Mouse (Mus musculus) thymus, adult 2 months (tissue): ENCODE data around the gene Acyp1. TPM values are rescaled to one million over a fixed set of nuclear protein-coding genes. Genes with fewer than 3 reads are reported as not detected.
"Not testable (repeated sequence)": the region's sequence is repeated elsewhere in the genome, so short reads cannot be mapped to it uniquely, and the experiment has no call there.

Experiments
- DNase-seq: peaks from one replicate; pipeline ENCODE4 v3.0.0; 2021
- H3K27ac ChIP-seq: fragments of 200-500 bp; 2 replicates; pipeline ENCODE4 v1.5.1; 2012; ENCODE audit warnings: low read length, control low read depth; ENCODE audit not compliant: control insufficient read depth, insufficient read depth
- H3K27me3 ChIP-seq: fragments of 200-500 bp; 2 replicates; pipeline ENCODE4 v1.6.1; 2012; ENCODE audit warnings: mild to moderate bottlenecking, low read length, moderate library complexity, mixed read lengths; ENCODE audit not compliant: control insufficient read depth, insufficient read depth
- H3K36me3 ChIP-seq: fragments of 200-500 bp; 2 replicates; pipeline ENCODE4 v1.6.1; 2012; ENCODE audit warnings: mild to moderate bottlenecking, low read length, moderate library complexity; ENCODE audit not compliant: control insufficient read depth, insufficient read depth
- H3K4me1 ChIP-seq: fragments of 200-500 bp; replicated peaks from 2 replicates; pipeline ENCODE4 v1.6.1; 2012; ENCODE audit warnings: low read length; ENCODE audit not compliant: control insufficient read depth, insufficient read depth
- H3K4me3 ChIP-seq: fragments of 200-500 bp; 2 replicates; pipeline ENCODE4 v1.5.1; 2012; ENCODE audit warnings: mild to moderate bottlenecking, low read length, control low read depth, moderate library complexity; ENCODE audit not compliant: control insufficient read depth, insufficient read depth
- CTCF ChIP-seq: fragments of 200-500 bp; IDR thresholded peaks from 2 replicates; pipeline ENCODE4 v1.5.1; 2012; ENCODE audit warnings: mild to moderate bottlenecking, control low read depth, low read length, moderate library complexity, borderline replicate concordance; ENCODE audit not compliant: control insufficient read depth, poor library complexity, insufficient read depth; ENCODE audit errors: extremely low read depth
- POLR2A ChIP-seq: fragments of 200-500 bp; IDR thresholded peaks from 2 replicates; pipeline ENCODE4 v1.6.1; 2012; ENCODE audit warnings: mild to moderate bottlenecking, low read length, control low read depth, moderate library complexity; ENCODE audit not compliant: control insufficient read depth, poor library complexity, insufficient read depth; ENCODE audit errors: extremely low read depth
- WGBS: fragments of 180-500 bp; shearing (Covaris S2); methylation state at CpG from one replicate; pipeline ENCODE4 v1.1.7; 2018; 5-methylcytosine and 5-hydroxymethylcytosine counted together
- polyA plus RNA-seq: library from polyadenylated mRNA; depleted of rRNA; stranded (reverse); fragments of >200 nt; gene quantifications from 2 replicates; pipeline ENCODE4 v1.2.3, GENCODE M21; 2012

The Acyp1 gene
- polyA plus RNA-seq, 1 experiment, result 15.3 TPM

DNA sequence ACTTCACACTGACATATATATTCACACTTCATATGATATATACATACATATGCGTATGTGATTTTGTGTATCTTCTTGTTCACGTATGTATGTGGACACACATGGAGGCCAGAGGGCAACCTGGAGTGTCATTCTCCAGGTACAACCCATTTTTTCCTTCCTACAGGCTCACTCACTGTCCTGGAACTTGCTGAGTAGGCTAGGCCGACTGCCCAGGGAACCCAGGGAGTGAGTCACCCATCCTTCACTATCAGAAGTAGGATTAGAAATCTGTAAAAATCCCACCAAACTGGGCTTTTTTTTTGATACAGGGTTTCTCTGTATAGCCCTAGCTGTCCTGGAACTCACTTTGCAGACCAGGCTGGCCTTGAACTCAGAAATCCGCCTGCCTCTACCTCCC, 3.2 kb downstream of the Acyp1 start:
- Histone ChIP-seq H3K36me3 (no peaks in the 10 kb centered on the region), H3K4me1 (0 out of 2 replicates have a peak, but pooled peaks cover 3% of the 10 kb centered on the region), H3K27me3 (no peaks in the 10 kb centered on the region; the same call in 1 of the 2 replicates), H3K27ac (no peak overlapping the region), H3K4me3 (no peak overlapping the region)
- DNase-seq, result no peak
- no peak for TF ChIP-seq CTCF
- no peak for TF ChIP-seq POLR2A
- WGBS, result 97% methylated on average over 4 of the region's 4 CpGs

DNA sequence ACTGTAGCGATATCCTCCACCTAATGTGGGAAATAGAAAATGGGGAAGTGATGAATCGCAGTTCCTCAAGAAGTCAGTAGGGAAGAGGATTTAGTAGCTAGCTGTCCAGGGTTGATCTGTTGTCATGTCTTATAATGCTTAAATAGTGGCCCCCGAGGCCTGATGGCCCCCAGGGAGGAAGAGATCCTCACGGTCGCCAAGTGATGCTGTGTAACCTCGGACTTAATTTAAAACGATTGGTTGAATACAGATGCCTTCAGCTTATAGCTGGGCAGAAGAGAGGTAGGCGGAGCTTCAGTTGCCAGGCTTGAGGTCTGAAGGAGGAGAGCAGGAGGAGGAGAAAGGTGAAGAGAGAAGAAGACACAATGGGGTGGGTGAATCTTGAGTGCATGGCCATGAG, 3.9 kb downstream of the Acyp1 start:
- 31% methylated on average over 8 of the region's 8 CpGs for WGBS

DNA sequence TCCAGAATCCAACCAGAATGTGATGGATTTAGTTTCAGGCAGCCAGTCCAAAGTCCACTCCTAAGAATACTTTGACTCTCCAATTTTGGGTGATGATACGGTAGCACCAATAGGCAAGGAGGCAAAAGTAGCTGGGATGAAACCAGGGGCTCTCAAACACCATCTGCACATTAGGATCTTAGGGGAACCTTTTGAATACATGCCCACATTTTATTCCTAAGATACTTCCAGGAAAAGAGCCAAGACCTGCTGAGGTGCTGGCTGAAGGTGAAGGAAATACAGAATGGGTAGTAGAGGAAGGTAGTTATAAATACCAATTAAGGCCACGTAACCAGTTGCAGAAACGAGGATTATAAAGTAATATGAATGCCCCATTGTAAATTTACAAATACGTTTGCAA, 6.5 kb downstream of the Acyp1 start:
- H3K36me3 ChIP-seq, DNase-seq, H3K27ac ChIP-seq, H3K27me3 ChIP-seq, H3K4me1 ChIP-seq, H3K4me3 ChIP-seq: not testable (repeated sequence)
- WGBS, result 97% methylated on average over 1 of the region's 4 CpGs

More for the DNA sequence above, 3.9 kb downstream of the Acyp1 start:
- DNase-seq, result no peak
- Histone ChIP-seq H3K36me3 (no peaks in the 10 kb centered on the region), H3K27ac (no peak overlapping the region), H3K4me1 (0 out of 2 replicates have a peak, but pooled peaks cover 3% of the 10 kb centered on the region), H3K4me3 (no peak overlapping the region), H3K27me3 (no peaks in the 10 kb centered on the region; the same call in 1 of the 2 replicates)
- TF ChIP-seq CTCF (no peak), POLR2A (no peak)

DNA sequence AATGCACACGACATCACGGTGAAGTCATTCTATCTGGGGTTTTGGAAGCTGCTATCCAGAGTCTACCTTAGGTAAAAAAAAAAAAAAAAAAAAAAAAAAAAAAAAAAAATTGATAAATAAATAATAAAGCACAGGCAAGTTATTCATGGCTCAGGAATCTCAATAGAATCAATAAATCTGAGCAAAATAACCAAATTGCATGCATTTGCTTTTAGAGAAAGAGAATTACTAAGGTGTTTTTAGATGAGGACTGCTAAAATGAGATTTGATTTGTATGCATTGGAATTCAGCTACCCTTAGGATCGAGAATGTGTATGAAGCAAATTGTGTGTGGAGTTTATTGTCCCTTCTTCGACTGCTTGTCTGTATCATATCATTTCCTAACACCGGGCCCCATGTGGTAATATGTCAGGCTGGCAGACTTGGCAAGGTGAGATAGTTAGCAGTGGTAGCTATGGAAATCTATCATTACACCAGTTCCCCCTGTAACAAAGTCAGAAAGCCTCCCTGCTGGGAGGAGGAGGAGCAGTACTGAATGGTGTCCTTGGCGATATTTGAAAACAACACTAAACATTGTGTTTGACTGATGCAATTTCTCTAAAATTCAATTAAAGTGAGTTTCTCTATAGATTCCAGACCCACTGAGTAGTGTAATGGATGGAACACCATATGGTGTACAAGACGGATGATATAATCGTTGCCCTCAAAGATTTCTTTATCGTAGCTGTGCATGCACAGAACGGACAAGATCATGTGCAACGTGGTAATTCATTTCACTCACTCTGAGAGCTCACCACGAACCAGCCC, 7.2 kb downstream of the Acyp1 start:
- H3K4me3 ChIP-seq, result no peak overlapping the region
- TF ChIP-seq CTCF, result no peak
- no peak for TF ChIP-seq POLR2A
- H3K36me3 ChIP-seq, result no peaks in the 10 kb centered on the region
- no peaks in the 10 kb centered on the region for H3K27me3 ChIP-seq
- H3K4me1 ChIP-seq, result peaks cover 4% of the 10 kb centered on the region
- no peak overlapping the region for H3K27ac ChIP-seq
- WGBS, result 82% methylated on average over 12 of the region's 12 CpGs
- DNase-seq, result no peak

DNA sequence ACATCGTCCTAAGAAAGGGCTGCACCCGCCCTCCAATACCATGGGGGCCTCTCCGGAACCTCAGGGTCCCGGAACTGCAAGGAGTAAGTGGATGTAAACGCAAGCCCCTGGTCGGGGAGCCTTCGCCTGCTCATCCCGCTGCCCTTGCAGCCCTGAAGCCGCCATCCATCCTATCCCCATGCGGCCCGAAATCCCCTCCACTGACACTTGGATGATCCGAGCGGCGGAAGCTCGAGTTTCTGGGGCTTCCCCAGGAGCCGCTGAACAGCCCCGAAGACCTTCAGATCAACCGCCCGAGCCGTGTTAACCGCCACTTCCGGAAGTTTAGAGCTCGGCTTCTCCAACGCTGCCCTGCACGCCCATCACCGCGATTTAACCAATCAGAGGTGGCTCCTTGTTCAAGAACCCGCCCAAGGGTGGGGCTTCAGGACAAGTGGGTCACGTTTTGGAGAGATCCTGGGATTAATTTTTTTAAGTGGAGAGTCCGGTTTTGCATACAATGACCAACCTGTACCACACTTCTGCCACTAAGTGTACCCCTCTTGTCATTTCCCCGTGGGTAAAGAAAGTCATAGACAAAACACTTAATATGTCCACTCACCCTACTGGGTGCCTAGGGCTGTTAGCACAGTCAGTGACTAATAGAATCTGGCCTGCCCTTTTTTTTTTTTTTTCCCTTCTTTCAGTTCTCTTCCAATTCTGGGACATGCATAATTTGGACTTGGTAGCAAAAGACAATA, 8.0 kb downstream of the Acyp1 start:
- Histone ChIP-seq H3K36me3 (0 out of 2 replicates have a peak, but pooled peaks cover 4% of the 10 kb centered on the region), H3K4me1 (peaks cover 4% of the 10 kb centered on the region), H3K4me3 (peak overlapping the region; percentile 83), H3K27me3 (no peaks in the 10 kb centered on the region), H3K27ac (peak overlapping the region; percentile 71)
- under 1% methylated on average over 31 of the region's 31 CpGs for WGBS
- peak; percentile 98 for DNase-seq
- TF ChIP-seq CTCF, result peak; percentile 49; the same call in 1 of the 2 replicates
- TF ChIP-seq POLR2A, result peak; percentile 92

DNA sequence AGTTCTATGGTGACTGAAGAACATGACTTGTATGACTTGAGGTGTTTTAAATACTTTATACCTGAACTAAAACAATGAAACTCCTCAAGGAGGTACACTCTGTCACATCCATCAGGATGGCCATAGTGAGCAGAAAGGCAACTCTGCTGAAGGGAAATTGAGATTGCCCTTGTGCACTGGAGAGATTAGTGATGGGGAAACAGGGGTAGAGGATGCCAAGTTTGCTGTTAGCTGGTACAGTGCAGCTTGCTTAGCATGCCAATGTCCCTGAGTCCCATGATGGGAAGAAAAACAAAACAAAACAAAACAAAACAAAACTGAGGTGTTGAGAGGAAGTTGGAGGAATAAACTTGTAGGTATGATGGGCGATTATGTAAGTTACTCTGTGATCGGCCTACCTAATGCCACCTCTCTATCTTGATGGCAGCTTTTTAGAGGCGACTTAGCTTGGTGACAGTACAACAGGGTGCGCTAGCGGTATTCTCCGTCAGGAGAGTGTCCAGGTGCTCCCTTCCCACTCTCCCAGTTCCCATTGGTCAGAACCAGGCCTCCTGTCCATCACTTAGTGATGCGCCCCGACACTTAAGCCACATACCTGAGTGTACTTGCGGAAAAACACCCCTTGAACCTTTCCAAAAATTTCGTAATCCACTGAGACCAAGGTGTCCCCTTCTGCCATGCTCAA, 8.7 kb downstream of the Acyp1 start:
- WGBS, result 7% methylated on average over 10 of the region's 10 CpGs
- Histone ChIP-seq H3K27me3 (no peaks in the 10 kb centered on the region), H3K4me3 (peak overlapping the region; percentile 83), H3K4me1 (peaks cover 4% of the 10 kb centered on the region), H3K36me3 (peaks cover 7% of the 10 kb centered on the region; the same call in 1 of the 2 replicates), H3K27ac (peak overlapping the region; percentile 71)
- TF ChIP-seq CTCF, result no peak
- no peak for TF ChIP-seq POLR2A
- DNase-seq, result no peak
